Mouse (Mus musculus) spleen, postnatal 4 days (tissue): Measurements from ENCODE around the gene Oit1.

ENCODE experiments used
- DNase-seq, 2 experiments: peaks; one replicate each; pipeline ENCODE4 v3.0.0; 2022; ENCODE audit warnings: low spot score in 2 of 2

Oit1 gene

GRCm38 (mm10) chr14:8335947-8336346 lies 42.6 kb downstream of the Oit1 start:
- no peak for DNase-seq

GRCm38 (mm10) chr14:8334511-8334910 lies 44.0 kb downstream of the Oit1 start:
- DNase-seq: no peak

DNA sequence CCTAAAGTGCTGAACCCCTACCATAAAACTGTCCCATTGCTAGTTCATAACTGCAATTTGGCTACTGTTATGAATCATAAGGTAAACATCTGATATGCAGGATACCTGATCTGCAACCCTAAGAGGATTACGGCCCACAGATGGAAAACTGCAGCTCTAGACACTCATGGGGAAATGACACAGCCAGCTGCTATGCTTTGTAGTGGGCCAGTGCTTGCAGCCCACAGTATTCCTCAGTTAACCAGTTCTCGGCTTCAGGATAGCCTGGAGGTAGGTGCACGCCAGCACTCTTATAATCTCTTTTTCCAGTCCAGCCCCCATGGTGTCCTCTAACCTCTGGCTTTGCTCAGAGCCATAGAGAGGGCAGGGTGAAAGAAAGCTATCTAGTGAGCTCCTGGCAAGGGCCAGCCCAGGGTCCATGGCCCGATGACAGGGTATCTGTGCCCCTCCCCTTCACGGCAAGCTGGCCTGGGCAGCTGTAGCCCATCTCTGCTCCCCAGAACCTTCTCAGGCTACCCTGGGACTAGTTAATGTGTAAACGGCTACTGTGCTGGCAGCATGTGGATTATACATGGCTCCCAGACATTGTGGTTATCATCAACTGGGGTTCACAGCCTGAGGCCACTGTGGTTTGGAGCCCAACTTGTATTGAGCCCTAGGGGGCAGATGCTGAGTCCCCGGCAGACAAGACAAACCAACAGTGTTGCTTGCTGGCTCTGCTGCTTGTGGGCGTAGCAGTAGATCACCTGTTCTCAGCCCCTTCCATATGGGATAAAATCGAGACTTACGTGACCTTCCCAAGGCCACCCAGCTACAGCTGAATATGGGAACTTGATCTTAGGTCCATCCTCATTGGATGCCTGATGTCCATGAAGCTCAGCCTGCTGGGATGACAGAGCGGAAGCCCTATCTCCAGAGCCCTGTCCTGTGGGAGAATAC lies 46.0 kb downstream of the Oit1 start:
- DNase-seq: no peak

DNA sequence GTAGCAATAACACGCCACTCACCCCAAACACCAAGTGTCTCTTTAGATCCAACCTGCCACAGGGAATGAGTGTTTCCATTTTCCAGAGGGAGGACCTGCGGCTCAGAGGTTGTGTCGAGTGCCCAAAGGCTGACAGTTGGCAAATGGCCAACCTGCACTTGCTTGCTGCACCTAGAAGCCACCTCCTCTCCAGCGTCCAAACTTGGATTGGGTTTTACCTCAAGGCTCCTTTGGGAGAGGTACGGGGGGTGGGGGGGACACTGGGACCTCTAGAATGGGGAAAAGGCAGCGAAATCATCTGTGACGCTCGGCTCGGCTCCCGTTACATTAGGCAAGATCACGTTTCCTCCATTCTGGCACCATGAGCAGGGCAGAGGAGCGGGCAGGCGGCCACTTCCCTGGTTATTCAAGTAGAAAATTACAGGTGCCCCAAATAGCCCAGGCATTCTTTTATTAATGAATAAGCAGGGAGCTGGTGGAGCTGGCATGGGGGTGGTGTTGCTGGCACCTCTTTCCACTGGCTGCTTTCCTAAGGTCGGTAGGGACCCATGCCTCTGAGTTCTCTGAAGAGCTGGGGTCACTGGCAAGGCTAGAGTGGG lies 47.1 kb downstream of the Oit1 start:
- DNase-seq: no peak

DNA sequence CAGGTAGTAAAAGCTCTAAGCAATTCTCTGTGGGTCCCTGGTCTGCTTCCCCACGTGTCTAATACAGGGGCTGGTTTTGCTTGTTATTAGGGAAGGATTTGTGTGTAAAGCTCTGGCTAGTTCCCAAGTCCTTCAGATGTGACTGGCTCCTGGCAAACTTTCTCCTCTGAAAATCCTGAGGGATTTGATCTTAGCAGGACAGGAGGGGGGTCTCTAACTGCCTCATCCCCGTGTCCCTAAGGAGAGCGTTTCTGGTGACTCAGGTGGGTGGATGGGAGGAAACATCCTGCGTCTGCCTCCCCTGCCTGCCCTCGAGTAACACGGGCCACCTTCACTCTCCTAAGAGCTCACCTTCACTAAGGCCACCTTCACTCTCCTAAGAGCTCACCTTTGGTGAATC lies 48.2 kb downstream of the Oit1 start:
- DNase-seq: no peak

DNA sequence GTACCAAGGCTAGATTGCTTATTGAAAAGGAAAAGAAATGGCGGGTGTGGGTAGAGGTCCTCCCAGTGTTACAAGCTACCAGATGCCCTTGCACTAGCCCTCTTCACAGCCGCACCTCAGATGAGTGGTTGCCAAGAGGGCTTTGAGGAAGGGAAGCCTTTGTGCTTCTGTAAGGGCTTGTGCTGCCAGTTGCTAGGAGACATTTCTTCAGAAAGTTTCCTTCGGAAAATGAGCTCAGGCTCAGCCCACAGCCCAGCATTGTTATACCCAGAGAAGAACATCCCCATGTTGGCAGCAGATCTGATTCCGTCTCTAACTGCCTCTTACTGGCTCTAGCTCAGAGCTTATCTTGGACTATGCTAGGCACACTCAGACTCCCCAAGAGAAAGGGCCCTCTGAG lies 49.0 kb downstream of the Oit1 start:
- no peak for DNase-seq

- no peak for DNase-seq
Measured at GRCm38 (mm10) chr14:8327371-8327770, 51.2 kb downstream of the Oit1 start.

GRCm38 (mm10) chr14:8326961-8327360 lies 51.6 kb downstream of the Oit1 start:
- DNase-seq: no peak

- DNase-seq: no peak
Measured at GRCm38 (mm10) chr14:8325746-8326145, 52.8 kb downstream of the Oit1 start.

DNA sequence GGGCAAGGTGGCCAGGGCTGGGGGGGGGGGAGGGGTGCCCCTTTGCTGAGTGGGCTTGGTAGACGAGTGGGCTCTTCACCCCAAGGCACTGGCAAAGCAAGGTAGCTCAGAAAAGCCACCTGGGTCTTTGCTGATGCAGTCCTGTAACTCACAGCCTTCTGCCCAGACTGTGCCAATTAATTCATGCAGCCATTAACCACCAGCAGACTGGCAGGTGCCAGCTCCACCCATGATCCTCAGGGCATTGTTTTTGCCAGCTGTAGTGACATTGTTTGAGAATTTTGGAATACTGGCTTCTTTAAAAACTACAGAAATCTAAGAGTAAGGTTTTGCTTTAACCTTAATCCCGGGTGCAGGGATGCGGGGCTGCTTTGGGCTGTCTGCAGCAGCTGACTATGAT lies 58.0 kb downstream of the Oit1 start:
- DNase-seq: no peak

DNA sequence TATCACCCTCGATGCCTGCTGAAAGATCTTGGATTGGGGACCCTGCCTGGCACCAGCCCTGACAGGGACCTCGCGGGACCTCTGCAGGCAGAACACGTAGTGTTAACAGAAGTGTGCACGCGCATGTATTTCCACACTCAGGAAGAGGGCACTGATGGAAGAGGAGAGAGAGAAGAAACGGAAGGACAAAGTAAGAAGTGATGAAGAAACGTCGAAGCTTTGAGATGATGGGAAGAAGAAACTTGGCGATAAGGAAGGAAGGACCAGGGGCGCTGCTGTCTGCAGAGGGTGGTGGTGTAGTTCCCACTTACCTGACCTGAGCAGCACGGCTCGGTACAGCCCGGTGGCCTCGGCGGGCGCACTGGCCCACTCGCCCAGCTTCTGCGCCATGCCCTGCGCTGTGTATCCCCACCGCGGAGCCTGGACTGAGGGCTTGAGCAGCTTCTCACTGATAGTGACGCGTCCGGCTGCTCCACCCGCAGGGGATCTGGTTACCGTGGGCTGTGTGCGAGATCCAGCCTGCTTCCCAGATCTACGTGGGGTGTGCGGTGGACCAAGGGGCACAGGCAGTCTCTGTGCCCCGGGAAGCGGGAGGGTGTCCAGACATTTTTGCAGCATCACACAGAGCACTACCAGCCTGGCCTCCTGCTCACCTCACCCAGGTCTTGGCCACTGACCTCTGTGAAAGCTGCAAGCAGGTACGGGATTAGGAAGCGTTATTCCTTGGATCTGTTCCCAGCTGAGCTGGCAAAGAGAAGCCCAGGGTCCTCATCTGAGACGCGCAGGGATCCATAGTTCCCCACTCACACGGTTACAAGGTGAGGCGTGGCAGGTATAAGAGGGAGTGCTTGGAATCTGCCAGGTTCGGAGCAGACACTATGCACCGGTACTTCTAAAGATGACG lies 61.1 kb downstream of the Oit1 start, which contains the start of gene Fam107a:
TSS of gene Fam107a (minus strand) at position 830 of the 904 bp plus-strand sequence.
- DNase-seq: no peak

- DNase-seq: no peak
Measured at GRCm38 (mm10) chr14:8316366-8317193, 62.0 kb downstream of the Oit1 start.

GRCm38 (mm10) chr14:8315169-8315568 lies 63.4 kb downstream of the Oit1 start:
- no peak for DNase-seq

DNA sequence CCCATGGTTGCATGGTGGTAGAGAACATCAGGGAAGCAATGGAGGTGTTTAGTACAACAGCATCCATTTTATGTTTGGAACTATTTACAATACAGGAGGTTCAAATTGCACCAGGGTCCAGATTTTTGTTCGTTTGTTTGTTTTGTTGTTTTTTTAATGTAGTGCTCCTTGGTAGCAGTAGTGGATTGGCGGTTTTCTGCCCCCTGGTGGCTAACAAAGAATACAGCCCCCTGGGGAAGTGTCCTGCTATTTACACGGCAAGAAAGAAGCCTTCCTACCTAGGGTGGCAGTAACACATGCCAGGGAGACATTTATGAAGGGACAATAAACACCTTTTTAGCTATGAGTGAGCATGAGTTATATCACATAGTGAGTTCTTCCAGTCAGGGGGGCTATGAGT lies 64.0 kb downstream of the Oit1 start:
- DNase-seq: no peak

- DNase-seq: no peak
Measured at GRCm38 (mm10) chr14:8313877-8314276, 64.7 kb downstream of the Oit1 start.

- no peak for DNase-seq
Measured at GRCm38 (mm10) chr14:8309621-8310141, 68.9 kb downstream of the Oit1 start.

DNA sequence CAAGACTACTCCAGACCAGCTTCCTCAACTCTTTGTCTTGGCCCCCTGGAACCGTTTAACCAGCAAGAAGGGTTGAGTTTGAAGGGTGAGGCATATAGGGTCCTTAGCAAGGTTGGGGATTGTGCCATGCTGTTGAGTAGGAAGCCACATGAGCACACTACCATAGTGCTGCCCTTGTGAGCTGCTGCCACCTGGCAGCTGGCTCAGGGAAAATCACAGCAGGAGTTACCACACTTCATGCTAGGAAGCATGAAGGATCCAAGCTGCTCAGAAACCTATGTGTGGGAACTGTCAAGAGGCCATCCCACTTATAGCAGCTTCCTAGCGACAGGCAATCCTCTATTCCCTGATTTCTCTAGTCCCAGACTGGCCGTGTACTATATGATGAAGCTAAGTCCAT lies 69.9 kb downstream of the Oit1 start:
- no peak for DNase-seq

GRCm38 (mm10) chr14:8306884-8307283 lies 71.7 kb downstream of the Oit1 start:
- DNase-seq: no peak

- no peak for DNase-seq
Measured at GRCm38 (mm10) chr14:8305014-8305413, 73.5 kb downstream of the Oit1 start.

GRCm38 (mm10) chr14:8304082-8304481 lies 74.5 kb downstream of the Oit1 start:
- DNase-seq: no peak

- no peak for DNase-seq
Measured at GRCm38 (mm10) chr14:8302687-8303086, 75.9 kb downstream of the Oit1 start.
